Mouse (Mus musculus) brain, adult 2 months (tissue): ENCODE results near the gene Fgf23.

Source experiments
- DNase-seq: peaks from one replicate; pipeline ENCODE4 v3.0.0; 2011; ENCODE audit warnings: low read depth, low spot score

Gene Fgf23

DNA sequence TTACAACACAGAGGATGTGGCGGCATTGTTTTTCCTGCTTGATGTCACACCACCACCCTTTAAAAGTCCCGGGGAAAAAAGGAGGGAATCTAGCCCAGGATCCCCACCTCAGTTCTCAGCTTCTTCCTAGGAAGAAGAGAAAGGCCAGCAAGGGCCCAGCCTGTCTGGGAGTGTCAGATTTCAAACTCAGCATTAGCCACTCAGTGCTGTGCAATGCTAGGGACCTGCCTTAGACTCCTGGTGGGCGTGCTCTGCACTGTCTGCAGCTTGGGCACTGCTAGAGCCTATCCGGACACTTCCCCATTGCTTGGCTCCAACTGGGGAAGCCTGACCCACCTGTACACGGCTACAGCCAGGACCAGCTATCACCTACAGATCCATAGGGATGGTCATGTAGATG is at the start of gene Fgf23:
TSS of gene Fgf23 (plus strand) at position 86 of the 400 bp plus-strand sequence.
- no peak for DNase-seq

GRCm38 (mm10) chr6:127024836-127025235 is 47.9 kb upstream of the Fgf23 start:
- no peak for DNase-seq

DNA sequence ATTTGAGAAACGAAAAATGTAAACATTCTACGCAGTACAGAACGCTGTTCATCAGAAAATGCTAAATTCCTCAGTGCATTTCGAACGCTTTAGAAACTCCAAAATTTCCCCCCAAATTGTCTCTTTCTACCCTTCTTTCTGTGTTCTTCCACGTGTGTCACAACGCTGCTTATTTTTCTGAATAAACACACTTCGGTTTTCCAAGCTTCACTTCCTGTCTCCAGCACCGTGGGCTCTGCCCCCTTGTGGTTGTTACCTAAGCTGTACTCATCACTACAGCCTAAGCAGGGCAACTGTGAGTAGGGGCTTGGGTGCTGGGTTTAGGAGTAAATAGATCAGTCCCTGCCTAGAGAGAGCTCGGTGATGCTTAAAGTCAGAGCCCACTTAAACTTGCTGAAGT is 37.9 kb upstream of the Fgf23 start:
- DNase-seq: peak; percentile 53

- DNase-seq: no peak
Observed at GRCm38 (mm10) chr6:127044909-127045308, 27.8 kb upstream of the Fgf23 start.

GRCm38 (mm10) chr6:127050847-127051246 is 21.9 kb upstream of the Fgf23 start:
- DNase-seq: no peak

DNA sequence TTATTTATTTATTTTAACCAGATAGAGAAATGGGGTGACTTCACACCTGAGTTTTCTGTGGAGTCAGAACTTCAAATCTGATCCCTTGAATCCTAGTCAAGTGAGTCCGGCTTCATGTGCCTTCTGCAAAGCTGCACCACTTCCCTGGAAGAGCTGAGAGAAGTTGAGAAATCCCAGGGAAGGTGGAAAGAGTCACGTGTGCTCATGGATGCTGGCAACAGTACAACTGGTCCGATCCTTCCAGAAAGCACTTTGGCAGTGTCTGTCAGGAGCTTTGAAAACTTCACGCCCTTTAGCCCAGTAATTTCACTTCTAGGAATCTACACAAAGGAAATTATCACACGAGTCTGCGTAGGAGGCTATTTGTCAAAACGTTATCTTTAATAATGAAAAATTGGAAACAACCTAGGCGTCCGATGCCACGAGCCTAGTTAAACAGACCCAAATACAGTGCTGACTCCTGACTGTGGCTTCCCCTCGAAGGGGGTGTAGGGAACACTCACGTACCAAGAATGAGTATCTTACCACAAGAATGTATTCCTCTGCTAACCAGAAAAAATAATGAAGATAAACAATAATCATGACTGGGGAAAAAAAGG is 15.6 kb upstream of the Fgf23 start:
- no peak for DNase-seq

GRCm38 (mm10) chr6:127059975-127060374 is 12.7 kb upstream of the Fgf23 start:
- DNase-seq: peak; percentile 31

GRCm38 (mm10) chr6:127063915-127064314 is 8.8 kb upstream of the Fgf23 start:
- peak; percentile 74 for DNase-seq

DNA sequence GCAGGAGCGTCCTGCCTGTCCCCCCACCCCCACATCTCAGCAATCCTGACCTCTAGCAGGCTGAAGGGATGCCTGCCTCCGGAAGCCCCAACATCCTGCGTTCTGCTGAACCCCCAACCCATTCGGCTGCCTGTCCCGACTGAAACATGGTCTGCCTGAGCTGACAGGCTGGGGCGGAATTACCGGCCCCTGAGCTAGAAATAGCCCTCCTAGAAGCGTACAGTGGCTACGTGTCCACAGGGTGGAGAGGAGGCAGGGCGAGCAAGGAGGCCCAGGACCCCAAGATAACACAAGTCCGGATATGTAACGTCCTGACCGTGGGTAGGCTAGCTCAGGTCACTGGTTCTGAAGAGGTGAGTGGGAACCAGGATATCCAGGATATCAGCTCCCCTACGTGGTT is 7.9 kb upstream of the Fgf23 start:
- no peak for DNase-seq

DNA sequence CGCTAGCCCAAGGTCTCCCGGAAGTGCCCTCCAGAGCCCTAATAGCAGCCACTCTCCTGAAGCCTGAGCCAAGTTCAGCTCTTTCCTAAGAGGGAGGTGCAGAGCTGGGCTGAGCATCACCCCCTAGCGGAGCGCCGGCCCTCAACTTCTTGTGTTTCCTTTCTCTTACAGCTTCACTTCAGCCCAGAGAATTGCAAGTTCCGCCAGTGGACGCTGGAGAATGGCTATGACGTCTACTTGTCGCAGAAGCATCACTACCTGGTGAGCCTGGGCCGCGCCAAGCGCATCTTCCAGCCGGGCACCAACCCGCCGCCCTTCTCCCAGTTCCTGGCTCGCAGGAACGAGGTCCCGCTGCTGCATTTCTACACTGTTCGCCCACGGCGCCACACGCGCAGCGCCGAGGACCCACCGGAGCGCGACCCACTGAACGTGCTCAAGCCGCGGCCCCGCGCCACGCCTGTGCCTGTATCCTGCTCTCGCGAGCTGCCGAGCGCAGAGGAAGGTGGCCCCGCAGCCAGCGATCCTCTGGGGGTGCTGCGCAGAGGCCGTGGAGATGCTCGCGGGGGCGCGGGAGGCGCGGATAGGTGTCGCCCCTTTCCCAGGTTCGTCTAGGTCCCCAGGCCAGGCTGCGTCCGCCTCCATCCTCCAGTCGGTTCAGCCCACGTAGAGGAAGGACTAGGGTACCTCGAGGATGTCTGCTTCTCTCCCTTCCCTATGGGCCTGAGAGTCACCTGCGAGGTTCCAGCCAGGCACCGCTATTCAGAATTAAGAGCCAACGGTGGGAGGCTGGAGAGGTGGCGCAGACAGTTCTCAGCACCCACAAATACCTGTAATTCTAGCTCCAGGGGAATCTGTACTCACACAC is 7.4 kb downstream of the Fgf23 start:
- DNase-seq: peak; percentile 95

DNA sequence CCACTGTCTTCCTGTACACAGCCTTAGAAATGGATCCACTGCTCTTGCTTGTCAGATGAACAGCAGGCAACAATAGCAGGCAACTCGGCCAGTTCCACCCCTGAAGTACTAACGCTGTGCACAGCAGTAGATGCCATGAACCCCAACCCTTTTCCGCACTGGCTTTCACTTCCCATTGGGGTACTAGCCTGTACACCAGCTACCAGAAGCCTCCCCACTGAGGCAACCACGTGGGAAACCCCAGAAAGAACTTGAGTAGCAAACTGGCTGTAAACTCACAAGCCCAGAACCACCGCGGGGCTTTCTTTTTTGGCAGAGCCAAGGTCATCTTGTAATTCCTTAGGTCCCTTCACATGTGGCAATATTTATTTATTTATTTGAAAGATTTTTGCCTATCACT is 9.1 kb downstream of the Fgf23 start:
- DNase-seq: no peak

DNA sequence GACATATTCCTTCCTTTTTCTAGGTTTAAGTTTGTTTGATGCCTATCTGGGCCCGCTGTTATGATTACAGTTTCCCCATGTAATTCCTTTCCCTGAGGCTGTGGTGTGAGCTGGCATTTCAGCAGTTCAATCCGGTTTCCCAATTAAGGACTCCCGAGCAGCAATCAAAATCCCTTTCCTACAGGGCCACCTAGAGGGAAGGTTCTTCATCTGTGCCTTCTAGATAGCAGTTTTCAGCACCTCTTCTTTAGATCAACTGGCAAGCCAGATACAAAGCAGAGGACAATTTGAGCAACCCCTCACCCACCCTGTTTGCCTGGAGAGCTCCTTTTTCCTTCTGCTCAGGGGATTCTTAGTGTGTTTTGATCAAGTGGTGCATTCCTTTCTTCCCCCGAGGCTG is 14.0 kb downstream of the Fgf23 start:
- peak; percentile 61 for DNase-seq

- DNase-seq: peak; percentile 46
Observed at GRCm38 (mm10) chr6:127094565-127094964, 21.9 kb downstream of the Fgf23 start.

DNA sequence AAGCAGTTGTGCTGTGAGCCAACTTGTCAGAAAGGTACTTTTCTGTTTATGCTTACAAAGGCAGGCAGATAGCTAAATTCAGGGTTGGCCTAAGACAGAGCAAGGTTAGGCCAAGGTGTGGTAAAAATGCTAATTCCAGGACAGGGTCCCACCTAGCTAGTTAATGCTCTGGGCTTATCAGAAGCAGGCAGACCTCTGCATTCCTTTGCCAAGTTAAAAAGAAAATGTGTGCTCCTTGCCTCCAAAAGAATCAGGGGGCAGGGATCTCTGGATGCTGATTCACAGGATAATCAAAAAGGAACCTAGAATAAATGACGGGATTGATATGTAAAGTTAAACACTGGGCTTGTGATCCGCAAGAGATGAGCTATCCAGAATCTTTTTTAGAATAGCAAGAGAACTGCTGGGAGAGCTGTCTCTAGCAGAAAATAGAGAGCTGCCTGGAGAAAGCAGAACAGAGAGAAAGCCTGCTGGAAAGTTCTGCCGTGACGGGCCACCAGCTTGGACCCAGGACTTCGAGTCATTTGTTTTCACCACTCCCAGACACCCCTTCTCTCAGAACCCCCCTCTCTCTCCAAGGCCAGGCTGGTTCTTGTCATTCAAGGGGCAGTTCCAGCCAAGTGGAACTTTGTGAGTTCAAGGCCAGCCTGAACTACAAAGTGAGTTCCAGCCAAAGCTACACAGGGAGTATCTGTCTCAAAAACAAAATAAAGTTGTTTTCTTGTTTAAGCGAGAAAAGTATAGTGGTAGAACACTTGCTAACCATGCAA is 31.0 kb downstream of the Fgf23 start:
- no peak for DNase-seq

DNA sequence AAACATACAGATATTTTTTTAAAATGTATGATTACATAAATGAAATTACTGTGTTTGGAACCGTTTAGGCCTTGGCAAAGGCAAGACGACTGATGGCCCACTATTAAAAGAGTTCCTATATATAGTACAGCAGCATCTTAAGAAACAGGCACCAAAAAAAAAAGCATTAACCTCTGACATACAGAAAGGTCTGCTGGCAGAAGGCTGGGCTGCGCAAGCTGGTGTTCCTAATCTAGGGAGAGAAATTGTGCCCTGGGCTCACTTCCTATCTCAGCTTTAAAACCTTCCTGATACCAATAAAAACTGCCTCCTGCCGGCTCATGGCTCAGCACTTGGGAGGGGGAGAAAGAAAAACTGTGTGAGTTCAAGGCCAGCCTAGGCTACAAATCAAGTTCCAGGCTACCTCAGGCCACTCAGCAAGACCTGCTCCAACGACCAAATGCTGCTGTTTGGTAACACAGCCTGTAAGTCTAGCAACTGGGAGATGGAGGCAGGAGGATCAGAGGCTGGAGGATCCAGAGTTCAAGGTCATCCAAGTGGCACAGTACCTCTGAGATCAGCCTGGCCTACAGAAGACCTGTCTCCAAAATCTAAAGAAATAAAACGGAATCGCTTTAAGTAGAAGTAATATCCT is 31.8 kb downstream of the Fgf23 start:
- DNase-seq: no peak

- peak; percentile 26 for DNase-seq
Observed at GRCm38 (mm10) chr6:127105107-127105506, 32.4 kb downstream of the Fgf23 start.

DNA sequence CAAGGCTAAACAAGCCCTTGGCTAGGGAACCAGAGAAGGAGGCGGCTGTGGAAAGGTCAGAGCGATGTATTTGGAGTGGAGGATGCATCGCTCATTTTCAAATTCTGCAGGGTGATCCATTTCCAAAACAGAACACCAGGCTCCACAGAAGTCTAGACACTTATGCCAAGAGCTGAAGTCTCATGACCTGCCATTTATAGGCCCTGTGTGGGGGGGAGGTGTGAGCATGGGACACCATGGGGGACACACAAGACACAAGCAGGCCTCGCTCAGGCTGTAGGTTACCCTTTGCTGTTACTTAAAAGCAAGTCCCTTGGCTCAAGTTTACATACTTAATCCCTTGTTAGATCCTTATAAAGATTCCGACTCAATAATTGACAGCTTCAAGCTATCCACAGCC is 33.5 kb downstream of the Fgf23 start:
- DNase-seq: peak; percentile 65

DNA sequence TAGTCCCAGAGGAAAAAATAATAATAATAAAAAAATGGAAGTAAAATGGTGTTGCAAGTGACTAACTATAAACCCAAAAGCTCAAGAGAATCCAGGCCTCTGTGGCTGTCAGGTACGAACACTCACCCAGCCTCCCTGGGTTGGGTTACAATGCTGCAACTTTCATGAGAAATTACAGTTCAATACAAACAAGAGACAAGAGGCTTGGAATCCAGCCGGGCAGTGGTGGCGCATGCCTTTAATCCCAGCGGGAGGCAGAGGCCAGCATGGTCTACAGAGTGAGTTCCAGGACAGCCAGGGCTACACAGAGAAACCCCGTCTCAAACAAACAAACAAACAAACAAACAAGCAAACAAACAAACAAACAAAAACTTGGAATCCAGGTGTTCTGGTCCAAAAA is 34.0 kb downstream of the Fgf23 start:
- no peak for DNase-seq

GRCm38 (mm10) chr6:127107413-127107812 is 34.7 kb downstream of the Fgf23 start:
- no peak for DNase-seq

DNA sequence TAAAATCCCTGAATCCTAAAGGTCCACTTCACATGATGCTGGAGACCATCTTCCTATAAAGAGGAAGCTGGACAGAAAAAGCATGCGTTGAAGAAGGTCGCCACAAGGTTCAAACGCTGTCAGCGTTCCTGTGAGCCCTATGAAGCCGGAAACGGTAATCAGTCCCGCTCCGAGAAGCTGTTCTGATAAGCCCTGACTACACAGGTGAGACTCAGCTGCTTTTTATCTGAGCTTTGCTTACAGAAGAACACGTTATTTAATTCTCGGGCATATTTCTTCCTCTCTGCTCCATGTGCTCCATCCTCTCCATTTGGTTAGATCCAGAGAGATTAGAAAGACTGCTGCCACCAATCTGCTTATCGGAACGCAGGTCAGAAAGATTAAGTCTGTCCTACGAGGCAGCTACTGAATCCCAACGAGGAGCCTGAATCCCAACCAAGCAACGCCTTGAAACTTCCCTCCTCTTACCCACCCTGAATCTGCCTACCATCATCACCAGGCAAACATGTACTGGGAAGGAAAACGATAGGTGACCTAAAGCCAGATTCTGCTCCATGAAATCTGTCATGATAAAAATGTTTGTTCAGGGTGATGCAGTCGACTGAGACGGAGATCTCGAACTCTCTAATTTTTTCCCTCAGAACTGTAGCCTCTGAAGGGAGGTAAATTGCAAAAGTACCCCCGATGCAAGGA is 35.8 kb downstream of the Fgf23 start:
- peak; percentile 14 for DNase-seq

DNA sequence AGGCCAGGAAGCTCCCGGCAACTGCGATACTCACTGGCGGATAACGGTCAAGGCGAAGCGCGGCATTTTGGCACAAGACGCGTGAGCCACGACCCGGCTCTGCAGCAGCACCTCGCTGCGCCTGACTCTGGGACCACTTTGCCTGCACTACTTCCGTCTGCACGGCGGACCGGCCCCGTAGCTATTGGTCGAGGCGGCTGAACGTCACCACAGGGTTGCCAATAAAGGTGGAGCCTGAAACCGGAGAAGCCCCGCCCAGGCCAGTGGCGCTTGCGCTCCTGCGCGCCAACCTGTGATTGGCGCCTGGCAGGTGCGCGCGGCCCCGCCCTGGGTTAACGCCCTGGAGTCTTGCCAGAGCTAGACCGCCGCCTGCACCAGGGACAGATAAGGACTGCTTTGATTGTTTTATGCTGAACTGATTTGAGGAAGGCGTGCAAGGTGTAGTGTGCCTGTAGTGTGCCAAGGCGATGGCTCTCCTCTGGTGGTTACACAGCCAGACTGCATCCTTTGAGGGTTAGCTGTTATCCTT is 36.8 kb downstream of the Fgf23 start, which contains the start of gene Tigar:
TSS of gene Tigar (minus strand) at position 156 of the 529 bp plus-strand sequence.
- peak; percentile 98 for DNase-seq
